Mouse (Mus musculus) cerebellum, postnatal 25 days (tissue): ENCODE measurements around the gene Exoc6b.

ENCODE experiments used
- DNase-seq, 2 experiments: peaks; one replicate each; pipeline ENCODE4 v3.0.0; 2021; ENCODE audit warnings: mixed read lengths in 2 of 2

Exoc6b gene

DNA sequence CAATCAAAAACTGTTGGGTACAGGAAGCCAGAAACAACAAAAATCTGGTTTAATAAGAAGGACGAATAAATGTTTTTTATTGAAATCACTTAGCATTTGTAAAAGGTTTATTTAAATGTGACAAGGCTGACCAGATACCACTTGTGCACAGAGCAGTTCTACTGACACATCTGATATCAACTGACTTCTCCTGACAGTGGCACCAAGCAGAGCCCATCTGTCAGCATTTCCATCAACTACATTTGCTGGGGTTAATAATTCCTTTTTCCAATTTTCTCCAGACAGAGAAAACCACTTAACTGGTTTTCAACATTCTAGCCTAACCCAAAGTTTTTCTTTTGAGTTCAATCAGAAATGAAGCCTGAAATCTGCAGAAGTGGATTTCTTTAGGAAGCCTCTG is 100.8 kb downstream of the Exoc6b start:
- DNase-seq: peak; percentile 24 to 51

GRCm38 (mm10) chr6:84964729-84965415 is 104.4 kb downstream of the Exoc6b start:
- peak in 1 of 2 experiments; percentile 33 for DNase-seq

DNA sequence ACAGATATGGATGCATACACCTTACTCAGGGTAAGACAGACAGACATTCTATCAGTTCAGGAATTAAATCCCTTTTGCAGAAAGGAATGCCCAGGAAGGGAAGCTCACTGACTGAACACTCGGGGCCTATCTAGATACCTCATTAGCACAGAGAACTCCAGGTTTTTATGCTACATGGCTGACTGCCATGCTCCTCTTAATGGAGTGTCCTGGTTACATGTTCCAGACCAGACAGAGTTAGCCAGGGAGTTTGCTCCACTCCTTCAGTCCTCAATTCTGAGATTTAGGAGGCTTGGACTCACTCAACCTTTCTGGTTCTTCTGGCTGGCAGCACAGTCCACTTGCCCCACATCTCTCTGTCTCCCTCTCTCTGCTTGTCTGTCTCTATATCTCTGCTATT is 106.3 kb downstream of the Exoc6b start:
- DNase-seq: peak in 1 of 2 experiments; percentile 13

- no peak for DNase-seq
Observed at GRCm38 (mm10) chr6:84961763-84962162, 107.5 kb downstream of the Exoc6b start.

GRCm38 (mm10) chr6:84959520-84959919 is 109.8 kb downstream of the Exoc6b start:
- no peak for DNase-seq

DNA sequence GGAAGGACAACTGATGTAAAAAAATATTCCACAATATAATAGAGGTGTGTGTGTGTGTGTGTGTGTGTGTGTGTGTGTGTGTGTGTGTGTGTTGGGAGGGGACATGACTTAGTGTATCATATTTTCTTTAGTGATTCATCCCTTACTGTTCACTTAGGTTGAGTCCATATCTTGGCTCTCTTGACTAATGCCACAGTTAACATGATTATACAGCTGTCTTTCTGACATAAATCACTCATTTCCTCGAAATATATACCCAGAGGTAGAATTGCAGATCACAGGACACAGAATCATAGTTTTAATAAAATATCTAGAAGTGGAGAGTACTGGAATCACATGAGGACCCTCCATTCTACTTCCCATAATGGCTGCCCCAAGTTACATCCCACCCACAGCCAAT is 117.7 kb downstream of the Exoc6b start:
- no peak for DNase-seq

DNA sequence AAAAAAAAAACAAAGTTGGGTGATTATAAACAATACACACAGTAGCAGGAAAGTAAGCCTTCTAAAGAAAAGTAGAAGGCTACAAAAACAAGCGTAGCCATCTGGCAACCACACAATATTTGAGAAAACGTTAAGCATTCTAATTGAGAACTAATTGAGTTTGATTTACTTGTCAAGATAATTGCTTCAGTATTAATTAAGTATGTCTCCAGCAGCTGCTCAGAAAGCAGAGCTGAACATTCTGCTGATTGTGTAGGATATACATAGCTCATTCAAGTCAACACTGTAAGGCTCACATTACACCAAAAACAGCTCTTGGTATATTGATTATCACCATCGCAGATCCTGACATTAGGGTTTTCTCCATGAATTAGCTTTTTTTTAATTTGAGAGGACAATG is 122.7 kb downstream of the Exoc6b start:
- DNase-seq: no peak

DNA sequence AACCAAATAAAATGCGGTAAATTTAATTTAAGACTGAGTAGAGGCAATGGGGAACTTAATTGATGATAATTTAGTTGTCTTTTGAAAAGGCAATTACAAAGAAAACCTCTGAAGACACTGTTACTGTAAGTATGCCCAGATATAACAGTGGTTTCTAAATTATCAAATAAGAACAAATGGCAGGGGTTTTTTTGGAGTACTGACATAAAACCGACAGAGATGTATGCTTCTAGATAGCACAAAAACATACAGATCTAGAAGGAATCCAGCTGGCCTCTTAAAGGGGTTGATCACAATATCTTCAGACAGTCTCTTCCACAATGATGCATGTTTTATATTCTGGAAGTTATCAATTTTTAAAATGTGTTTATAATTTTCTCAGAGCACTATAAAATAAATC is 123.2 kb downstream of the Exoc6b start:
- no peak for DNase-seq

GRCm38 (mm10) chr6:84932953-84933921 is 136.1 kb downstream of the Exoc6b start:
- DNase-seq: no peak

DNA sequence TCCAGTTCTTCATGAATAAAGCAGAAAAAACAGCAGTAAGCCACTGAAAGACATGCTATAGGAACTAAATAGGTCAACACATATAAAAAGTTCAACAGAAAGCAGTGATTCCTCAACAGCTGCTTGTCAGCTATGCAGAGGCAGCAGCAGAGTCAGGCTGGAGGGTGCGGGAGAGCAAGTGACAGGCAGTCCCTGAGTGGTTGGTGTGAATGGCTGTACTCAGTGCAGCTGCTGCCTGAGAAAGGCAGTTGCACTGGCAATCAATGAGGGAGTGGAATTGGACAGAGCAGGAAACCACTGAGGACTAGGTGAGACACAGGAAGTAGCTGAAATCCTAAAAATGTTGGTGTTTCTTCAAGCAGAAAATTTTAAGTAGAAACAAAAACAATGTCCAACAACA is 138.3 kb downstream of the Exoc6b start:
- no peak for DNase-seq

DNA sequence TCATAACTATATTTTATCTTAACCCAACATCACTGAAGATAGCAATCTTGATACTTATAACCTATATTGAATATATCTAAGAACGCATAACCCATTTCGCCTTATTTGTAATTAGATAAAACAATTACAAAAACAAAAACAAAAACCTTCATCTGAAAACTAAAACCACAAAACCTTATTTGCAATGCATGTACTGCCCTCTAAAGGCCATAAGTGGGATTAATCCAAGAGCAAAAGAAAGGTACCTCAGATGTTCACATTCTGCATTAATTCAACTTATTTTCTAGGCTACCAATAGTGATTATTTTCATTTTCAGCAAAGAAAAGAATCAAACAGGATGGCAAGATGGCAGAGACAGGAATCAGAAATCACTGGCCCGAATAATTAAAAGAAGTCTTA is 143.2 kb downstream of the Exoc6b start:
- no peak for DNase-seq

GRCm38 (mm10) chr6:84923760-84924221 is 145.5 kb downstream of the Exoc6b start:
- DNase-seq: peak; percentile 14 to 19

DNA sequence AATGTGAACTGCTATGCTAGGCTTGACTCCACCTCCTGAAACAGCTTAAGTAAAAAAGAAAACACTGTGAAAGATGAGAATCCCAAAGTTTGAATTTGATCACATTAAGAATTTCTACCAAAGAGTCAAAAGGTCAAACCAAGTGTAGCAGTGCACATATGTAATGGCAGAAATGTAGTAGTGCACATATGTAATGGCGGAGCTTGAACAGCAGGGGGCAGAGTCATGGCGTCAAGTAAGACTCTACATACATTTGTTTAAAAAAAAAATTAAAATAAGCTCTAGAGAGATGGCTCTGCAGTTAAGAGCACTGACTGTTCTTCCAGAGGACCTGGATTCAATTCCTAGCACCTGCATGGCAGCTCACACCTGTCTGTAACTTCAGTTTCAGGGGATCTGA is 153.0 kb downstream of the Exoc6b start:
- peak in 1 of 2 experiments; percentile 49 for DNase-seq

- peak in 1 of 2 experiments; percentile 53 for DNase-seq
Observed at GRCm38 (mm10) chr6:84912434-84912833, 156.9 kb downstream of the Exoc6b start.

- no peak for DNase-seq
Observed at GRCm38 (mm10) chr6:84899002-84899774, 170.1 kb downstream of the Exoc6b start.

DNA sequence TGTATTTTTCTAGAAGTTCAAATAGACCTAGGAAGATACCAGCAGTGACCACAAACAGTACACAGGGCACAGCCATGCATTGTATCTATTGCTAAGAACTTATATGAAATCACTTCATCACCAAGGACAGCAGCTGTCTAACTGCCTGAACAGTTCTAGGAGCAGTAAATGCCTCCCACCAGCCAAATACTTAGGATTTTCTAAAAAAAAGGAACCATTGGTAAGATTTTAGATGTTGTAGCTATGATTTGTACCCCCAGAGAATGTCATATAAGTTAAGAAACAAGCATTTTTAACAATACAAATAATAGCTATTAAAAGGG is 175.6 kb downstream of the Exoc6b start:
- DNase-seq: no peak

DNA sequence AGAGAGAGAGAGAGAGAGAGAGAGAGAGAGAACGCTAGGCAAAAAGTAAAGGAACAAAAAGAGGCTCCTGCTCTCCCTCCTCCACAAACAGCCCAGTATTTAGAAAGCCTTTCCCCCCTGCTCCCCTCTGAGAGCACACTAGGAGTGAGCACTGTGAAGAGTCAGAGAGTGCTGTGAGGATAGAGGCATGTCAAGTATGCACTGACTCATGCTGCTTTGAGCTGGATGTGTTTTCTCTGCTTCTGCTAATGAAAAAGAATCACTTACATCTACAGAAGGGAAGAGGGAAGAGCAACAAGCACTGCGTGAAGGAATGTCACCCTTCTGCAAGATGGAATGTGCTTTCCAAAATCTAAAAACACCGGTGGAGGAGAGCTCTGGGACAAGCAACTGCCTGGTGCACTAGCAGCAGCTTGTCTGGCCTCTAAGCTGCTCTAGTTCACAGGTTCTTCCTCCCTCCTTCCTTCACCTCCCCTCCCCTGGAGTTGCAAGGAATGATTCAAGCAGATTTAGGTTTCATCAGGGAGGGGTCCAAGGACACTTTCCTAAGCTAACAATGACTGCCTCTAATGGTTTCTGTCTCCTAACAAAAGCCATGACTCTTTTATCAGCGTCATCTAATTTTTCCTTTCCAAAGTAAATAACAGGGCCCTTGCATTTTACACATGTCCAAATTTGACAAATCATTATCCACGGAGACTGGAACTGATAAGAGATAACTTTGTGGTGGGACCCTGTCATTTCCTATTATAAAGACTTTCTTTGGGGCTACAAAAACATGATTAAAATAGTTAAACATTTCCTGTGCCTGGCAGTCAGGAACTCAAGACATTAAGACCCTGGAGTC is 176.2 kb downstream of the Exoc6b start:
- no peak for DNase-seq

DNA sequence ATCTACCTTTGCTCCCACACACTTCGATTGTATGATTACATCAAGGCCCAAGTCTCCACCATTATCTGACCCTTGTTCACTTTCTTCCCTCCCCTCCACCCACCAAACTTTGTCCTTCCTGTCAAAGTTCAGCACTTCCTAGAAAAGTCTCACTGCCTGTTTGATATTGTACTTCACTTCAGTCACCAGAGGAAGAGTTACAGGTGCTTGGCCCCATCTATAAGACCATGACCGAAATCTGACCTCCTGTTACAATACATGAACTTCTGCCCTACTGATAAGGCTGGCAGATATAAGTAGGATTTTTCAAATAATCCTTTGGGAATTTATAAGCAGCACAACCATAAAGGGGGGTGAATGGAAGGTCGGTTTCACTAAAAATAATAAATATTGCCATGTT is 182.8 kb downstream of the Exoc6b start:
- DNase-seq: no peak

GRCm38 (mm10) chr6:84885080-84885479 is 184.2 kb downstream of the Exoc6b start:
- no peak for DNase-seq

- DNase-seq: no peak
Observed at GRCm38 (mm10) chr6:84883720-84884119, 185.6 kb downstream of the Exoc6b start.

- no peak for DNase-seq
Observed at GRCm38 (mm10) chr6:84882663-84883517, 186.4 kb downstream of the Exoc6b start.
